Mouse (Mus musculus): ENCODE data around the gene Pir. TPM values are rescaled to one million over a fixed set of nuclear protein-coding genes. Genes with fewer than 3 reads are reported as not detected.

The Pir gene
- total RNA-seq, 2 experiments from 2014 or later, result 3.6 to 7.1 TPM

Other genes with a start within 250 kb of the Pir start
- gene Car5b, start 241.4 kb upstream of the Pir start, total RNA-seq (2021), result 1 to 10 TPM; 3.2 to 7.1 TPM
- 1 to 10 TPM; 5.4 to 9.2 TPM for gene Siah1b, start 192.9 kb upstream of the Pir start, total RNA-seq (2021)
- under 1 TPM in 1 of 2 experiments, not detected in 1; 0.24 TPM for gene Cltrn, start 180.5 kb upstream of the Pir start, total RNA-seq (2021)
- gene Ace2, start 130.0 kb upstream of the Pir start, total RNA-seq (2021), result 10 to 100 TPM; 25.7 to 29.8 TPM
- 1 to 10 TPM; 1.1 to 1.4 TPM for gene Bmx, start 11.2 kb upstream of the Pir start, total RNA-seq (2021)
- gene Vegfd, start 104.0 kb downstream of the Pir start, total RNA-seq (2021), result 10 to 100 TPM; 22.4 to 28.7 TPM
- gene Piga, start 150.4 kb downstream of the Pir start, total RNA-seq (2021), result 1 to 10 TPM; 8.5 to 9.1 TPM
- 1 to 10 TPM in 1 of 2 experiments, under 1 TPM in 1; 0.33 to 1.9 TPM for gene Asb11, start 167.6 kb downstream of the Pir start, total RNA-seq (2021)
- gene Asb9, start 237.0 kb downstream of the Pir start, total RNA-seq (2021), result not detected